Mouse (Mus musculus) WW6 (cell line): ENCODE data around the gene Golga2.

ENCODE experiments used
- DNase-seq: peaks from one replicate; pipeline ENCODE4 v3.0.0-alpha.2; 2013; ENCODE audit warnings: low read depth, low spot score

Gene Golga2

GRCm38 (mm10) chr2:32287334-32287840, at the start of gene Golga2:
Golga2 (plus strand) TSS chr2:32287384.
- DNase-seq: no peak

DNA sequence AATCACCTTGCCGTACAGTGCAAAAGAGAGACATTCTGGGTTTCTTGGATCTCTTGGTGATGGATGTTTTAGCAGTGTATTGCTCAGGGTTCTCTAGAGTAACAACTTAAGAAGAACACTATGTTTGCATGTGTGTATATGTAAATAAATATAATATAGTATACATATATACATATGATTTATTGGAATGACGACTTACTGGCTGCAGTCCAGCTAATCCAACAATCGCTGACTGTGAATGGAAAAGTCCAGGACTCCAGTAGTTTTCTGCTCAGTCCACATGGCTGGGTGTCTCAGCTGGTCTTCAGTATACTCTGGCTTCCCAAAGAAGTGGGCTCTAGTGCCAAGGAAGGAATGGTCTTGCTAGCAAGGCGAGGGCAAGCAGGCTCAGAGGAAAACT, 49.6 kb upstream of the Golga2 start:
- no peak for DNase-seq

DNA sequence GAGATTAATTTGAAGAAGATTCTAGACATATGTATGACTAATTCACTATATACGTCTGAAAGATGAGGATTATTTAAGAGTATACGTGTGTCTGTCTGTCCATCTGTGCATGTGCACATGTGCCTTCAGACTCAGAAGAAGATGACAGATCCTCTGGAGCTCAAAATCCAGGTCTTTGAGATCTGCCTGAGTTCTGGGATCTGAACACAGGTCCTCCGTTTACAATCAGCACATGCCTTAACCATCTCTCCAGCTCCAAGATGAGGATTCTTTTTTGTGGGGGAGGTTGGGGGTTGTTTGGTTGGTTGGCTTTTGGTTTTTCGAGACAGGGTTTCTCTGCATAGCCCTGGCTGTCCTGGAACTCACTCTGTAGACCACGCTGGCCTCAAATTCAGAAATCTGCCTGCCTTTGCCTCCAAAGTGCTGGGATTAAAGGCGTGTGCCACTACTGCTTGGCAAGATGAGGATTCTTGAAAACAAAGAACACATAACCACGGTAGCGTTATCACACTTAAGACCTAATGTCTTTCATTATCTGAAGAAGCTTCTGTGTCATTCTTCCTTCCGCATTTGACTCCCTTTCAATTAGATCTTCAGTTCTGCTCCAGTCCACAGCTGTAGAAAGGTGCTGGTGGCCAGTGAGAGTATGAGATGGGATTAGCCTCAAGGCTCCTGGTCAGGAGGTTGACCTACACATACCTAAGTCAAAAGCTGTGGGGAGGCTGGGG, 48.3 kb upstream of the Golga2 start:
- no peak for DNase-seq

DNA sequence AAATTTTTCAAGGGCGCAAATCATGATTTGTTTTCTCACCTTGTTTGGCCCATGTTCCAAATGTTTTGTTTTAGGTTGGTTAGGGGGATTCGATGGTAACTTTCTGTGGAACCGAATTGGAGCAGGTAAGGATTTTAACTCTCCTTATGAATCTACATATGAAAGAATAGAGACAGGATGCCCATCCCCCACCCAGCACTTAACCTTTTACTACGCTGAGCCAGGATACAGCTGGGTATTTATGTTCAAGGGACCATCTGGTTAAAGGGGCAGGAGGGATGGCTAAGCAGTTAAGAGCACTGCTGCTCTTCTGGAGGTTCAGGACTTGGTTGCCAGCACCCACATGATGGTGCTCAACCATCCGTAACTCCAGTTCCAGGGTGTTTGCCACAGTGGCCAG, 46.6 kb upstream of the Golga2 start:
- no peak for DNase-seq

DNA sequence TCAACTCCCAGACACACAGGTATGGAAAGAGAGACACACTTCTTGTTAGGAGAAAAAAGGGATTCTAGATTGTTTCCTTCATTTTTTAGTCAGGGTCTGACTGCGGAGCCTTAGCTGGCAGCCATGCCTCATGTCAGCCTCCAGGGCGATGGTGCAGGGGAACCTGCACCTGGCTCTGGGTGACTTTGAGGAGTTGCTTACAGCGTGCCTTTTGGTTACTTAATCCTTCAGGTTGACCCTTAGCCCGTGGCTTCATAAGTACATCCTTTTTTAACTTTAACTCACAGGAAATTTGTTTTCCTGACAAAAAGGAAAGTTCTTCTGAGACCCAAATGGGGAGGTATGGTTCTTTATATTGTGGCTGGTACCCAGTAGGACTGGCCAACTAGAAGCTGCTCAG, 44.2 kb upstream of the Golga2 start:
- no peak for DNase-seq

DNA sequence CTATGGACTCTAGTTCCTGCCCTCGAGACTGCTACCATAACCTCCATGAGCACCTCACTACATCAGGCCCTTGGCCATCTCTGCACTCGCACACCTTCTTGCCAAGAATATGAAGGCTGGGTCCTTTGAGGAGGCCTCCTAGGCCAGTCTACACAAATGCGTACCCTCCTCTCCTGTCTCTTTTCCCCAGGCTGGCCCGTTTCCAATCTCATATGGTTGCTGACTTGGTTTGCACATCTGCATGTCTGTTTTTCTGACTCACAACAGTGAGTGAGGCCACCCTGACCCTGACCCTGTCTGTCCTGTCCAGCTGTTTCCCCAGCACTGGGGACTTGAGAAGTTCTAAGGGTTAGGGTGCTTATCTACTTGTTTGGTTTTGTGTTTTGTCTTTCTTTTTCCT, 40.4 kb upstream of the Golga2 start:
- DNase-seq: no peak

DNA sequence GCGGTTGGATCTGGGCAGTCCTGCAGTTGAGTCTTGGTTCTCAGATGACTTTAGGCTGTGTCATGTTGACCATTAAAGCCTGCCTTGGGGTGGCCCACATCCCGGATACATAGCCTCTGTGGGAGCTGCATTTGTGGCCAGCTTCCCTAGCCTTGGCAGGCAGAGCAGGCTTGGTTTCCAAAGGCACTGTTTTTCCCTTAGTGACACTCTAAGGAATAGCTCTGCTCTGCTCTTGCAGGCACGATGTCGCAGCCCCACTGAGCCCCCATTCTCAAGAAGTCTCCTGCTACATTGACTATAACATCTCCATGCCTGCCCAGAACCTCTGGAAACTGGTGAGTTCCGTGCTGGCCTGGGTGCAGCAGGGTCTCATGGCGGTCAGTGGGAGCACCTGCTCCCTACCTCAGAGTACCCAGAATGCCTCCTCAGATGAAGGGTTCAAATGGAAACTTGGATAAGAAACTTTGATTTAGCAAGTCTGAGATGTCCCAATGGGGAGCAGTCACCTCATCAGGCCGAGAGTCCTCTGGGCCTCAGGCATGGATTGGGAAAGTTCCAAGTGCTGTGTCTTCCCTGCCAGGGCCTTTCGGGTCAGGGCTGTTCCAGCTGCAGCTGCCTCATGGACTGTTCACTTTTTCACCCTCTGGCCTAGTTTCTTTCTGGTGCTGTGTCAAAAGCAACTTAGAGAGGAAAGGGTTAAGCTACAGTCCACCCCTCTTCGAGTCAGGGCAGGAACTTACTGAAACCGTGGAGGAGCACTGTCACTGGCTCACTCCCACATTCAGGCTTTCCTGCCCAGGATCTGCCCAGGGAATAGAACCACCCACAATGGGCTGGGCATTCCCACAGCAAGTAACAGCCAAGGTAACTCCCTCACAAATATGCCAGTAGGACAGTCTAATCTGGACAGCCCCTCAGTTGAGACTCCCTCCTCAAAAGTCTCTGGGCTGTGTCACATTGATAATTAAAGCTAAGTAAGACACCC, 38.5 kb upstream of the Golga2 start:
- DNase-seq: no peak

- DNase-seq: no peak
These were observed 35.2 kb upstream of the Golga2 start for GRCm38 (mm10) chr2:32251791-32252527.

DNA sequence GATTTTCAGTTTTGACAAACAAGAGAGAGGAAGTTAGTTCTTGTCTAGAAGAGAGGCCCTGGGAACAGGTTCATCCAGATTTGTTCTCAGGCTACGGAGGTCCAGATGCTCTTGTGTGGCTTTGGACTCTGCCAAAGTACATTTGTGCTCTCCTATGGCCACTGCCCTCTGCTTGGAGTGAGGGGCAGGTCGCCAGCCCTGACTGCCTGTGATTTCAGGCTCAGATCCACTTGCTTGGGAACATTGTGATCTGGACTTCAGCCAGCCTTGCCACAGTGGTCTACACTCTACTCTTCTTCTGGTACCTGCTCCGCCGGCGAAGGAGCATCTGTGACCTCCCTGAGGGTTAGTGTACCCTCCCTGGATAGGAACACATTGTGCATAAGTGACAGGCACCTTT, 34.5 kb upstream of the Golga2 start:
- DNase-seq: no peak

DNA sequence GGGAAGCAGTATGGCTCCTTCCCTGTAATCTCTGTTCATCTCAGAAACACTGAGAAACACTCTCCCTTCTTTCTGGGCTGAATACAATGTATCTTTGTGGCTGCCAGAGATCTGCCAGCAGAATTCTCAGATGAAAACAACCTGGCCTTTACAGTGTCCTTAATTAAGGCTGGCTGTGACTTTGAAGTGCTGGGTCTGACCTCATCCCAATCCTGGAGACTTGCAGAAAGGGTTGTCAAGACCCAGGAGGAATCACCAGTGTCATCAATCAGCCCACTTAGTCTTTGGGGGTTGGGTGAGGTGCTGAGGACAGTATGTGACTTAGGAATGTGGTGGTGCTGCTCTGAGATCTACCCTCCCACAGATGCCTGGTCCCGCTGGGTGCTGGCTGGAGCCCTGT, 33.8 kb upstream of the Golga2 start:
- no peak for DNase-seq

GRCm38 (mm10) chr2:32254563-32254962, 32.6 kb upstream of the Golga2 start:
- no peak for DNase-seq

- DNase-seq: no peak
These were observed 30.9 kb upstream of the Golga2 start for GRCm38 (mm10) chr2:32256273-32256672.

DNA sequence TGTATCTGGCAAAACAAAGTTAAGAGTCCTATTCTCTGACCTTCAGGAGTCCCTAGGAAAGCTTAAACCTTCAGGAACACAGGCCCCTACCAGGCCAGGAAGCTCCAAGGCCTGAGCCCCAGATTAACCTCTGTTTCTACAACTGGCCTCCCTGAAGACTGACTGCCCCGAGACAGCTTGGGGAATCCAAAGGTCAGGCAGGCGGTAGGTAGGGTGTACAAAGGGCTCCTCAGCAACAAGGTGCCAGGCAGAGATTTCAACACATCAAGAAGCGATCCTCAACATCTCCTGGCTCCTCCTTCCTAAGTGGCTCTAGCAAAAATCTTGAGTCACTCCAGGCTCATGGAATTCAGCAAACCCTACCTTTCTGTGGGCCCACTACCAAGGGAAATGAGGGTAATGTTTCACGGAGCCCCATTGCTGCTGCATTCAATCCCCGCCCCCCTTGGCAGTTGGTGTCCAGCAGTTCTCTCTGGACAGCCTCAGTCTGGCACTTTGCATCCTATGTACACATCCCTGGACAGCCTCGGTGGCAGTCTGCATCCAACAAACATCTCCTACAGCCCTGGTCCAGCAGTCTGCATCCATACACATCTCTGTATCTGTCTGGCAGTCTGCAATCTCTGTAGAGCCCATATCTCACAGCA, 28.2 kb upstream of the Golga2 start:
- DNase-seq: no peak

DNA sequence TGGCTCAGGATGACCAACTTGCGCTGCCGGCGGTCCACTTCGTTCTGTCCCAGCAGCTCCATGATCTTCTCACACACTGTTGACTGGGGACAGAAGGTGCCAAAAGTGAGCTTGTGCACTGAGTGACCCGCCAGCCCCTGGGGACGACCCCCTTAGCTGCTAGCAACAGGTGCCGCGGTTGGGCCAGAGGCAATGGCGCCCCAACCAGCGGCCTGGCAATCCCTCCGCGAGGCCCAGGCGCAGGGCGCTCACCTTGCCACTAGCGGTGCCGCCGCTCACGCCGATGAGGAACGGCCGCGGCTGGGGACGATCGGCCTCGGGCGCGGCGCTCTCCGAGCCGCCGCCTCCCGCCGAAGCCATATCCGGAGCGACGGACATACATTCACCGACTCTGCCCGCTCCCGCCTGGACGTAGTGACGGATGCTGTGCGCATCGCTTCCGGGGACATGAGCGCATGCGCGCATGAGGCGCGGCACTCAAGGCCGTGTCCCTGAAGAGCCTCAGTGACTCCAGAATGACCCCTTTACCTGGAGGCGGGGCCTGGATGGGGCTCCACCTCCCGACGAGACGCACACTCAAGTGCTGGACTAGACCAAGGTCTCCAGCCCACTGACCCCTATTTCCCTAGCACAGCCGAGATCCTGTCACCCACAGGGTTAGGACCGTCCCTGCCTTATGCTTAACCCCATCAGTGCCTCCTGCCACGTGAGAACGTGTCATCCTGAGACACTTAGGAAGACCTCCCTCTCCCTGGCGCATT, 27.3 kb upstream of the Golga2 start, which contains the start of gene Uck1:
Uck1 (minus strand) TSS at position 503 of the 761 bp plus-strand sequence.
- peak; percentile 80 for DNase-seq

DNA sequence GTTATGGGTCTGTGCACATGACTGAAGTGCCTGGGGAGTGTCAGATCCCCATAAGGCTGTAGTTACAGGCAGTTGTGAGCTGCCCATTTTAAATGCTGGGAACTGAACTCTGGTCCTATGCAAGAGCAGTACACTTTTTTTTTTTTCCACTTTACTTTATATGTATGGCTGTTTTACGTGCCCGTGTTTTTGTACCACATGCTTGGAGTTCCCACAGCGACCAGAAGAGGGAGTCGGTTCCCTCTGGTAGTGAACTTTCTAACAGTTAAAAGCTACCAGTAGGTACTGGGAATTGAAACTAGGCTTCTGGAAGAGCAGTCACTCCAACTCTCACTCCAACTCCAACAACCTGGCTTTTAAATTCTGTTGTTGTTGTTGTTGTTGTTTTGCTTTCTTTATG, 26.5 kb upstream of the Golga2 start:
- DNase-seq: peak; percentile 60

- DNase-seq: no peak
These were observed 11.4 kb upstream of the Golga2 start for GRCm38 (mm10) chr2:32275823-32276222.

DNA sequence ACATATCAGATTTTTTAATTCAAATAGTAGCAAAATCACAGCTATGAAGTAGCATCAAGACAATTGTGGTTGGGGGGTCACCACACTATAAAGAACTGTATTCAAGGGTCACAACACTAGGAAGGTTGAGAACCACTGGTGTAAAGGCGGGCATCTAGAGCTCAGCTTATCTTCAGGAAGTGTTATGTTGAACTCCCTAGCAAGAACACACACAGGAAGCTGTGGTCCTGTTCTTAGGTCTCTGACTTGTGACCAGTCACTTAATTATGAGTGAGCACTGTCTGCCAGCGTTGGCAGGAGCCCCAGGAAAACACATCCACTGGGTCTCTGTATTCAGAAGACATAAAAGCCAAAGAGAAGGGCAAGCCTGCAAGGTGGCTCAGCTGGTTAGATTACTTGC, 4.9 kb upstream of the Golga2 start:
- no peak for DNase-seq

- DNase-seq: no peak
These were observed 4.5 kb upstream of the Golga2 start for GRCm38 (mm10) chr2:32282727-32283126.

DNA sequence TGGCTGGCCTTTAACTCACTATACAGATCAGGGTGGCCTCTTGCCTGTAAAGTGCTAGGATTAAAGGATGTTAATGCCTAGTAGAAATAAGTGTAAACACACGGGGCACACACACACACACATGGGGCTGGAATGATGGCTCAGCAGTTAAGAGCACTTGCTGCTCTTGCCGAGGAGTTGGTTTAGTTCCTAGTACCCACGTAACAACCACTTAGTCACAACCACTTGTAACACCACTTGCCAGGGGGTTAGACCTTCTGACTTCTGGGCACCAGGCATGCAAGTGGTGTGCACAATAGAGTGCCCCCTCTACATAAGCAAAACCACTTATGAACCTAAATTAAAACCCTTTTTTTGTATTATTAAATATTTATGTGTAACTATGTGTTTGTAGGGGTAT, 3.2 kb upstream of the Golga2 start:
- no peak for DNase-seq

- peak; percentile 100 for DNase-seq
These were observed 761 bp downstream of the Golga2 start, which contains the start of gene Swi5 for GRCm38 (mm10) chr2:32287923-32288367. Swi5 (minus strand) TSS chr2:32288075.
